Mouse (Mus musculus) bone marrow macrophage, adult 2 months (primary cell): ENCODE results near the gene Lima1.

Experiments used
- CTCF ChIP-seq: IDR thresholded peaks from 2 replicates; pipeline ENCODE4 v1.5.1; 2012; ENCODE audit warnings: low read depth, mild to moderate bottlenecking, low read length, moderate library complexity
- POLR2A ChIP-seq: IDR thresholded peaks from 2 replicates; pipeline ENCODE4 v1.6.1; 2012; ENCODE audit warnings: mild to moderate bottlenecking, low read depth, low read length, borderline replicate concordance

GRCm38 (mm10) chr15:99891355-99891754 lies 16.1 kb upstream of the Lima1 start:
- TF ChIP-seq CTCF = no peak
- TF ChIP-seq POLR2A = no peak
